Mouse (Mus musculus): ENCODE results near the gene Mpp1.

Gene Mpp1

GRCm38 (mm10) chrX:75083982-75084773 lies 46.6 kb downstream of the Mpp1 start:
- no peak for DNase-seq (ENCODE audit: low spot score)

DNA sequence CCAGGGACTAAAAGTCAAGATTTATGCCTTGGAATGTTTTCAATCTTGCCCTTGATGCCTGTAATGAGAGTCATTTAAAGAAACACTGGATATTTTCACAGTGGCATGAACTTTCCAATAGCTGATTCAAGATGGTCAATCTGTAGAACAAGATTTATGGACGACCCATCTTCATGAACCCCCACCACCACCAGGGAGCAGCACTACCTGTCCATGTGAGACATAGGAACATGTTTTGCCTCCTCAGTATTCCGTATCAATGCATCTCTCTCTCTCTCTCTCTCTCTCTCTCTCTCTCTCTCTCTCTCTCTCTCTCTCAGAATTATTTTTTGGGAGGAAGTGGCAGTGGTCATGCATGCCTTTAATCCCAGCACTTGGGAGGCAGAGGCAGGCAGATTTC lies 48.5 kb downstream of the Mpp1 start:
- DNase-seq (ENCODE audit: low spot score) = peak; percentile 28
